Mouse (Mus musculus) hindbrain, embryonic 10.5 days (tissue): Measurements from ENCODE around the gene Slc5a5. TPM values are rescaled to one million over a fixed set of nuclear protein-coding genes. Genes with fewer than 3 reads are reported as not detected.

ENCODE experiments used
- microRNA counts: library from miRNA; unstranded; fragments of <30 nt; microRNA quantifications from one replicate; lab custom pipeline; 2017
- polyA plus RNA-seq: library from polyadenylated mRNA; unstranded; fragments of >200 nt; fragmentation: Nextera tagmentation; extraction: Ambion mirVana; gene quantifications from 2 replicates; pipeline ENCODE4 v1.2.1, GENCODE M21; 2016

Slc5a5 gene
- polyA plus RNA-seq, 1 experiment from 2014 or later: 0.59 TPM

MicroRNAs encoded within 50 kb of the gene (microRNA counts, 519-probe panel; counts per million panel counts)
- 1,255 counts per million, percentile 77 among the panel's probes with 10 or more counts for microRNA mmu-miR-1969 (lab: Ali Mortazavi, UCI)

Other genes with a start within 250 kb of the Slc5a5 start
- gene Pgpep1, start 232.4 kb downstream of the Slc5a5 start, polyA plus RNA-seq: 87.4 and 141 TPM in 2 replicates
- gene Lsm4, start 219.5 kb downstream of the Slc5a5 start, polyA plus RNA-seq: 344 and 354 TPM in 2 replicates
- 64.6 and 128 TPM in 2 replicates for gene Jund, start 193.8 kb downstream of the Slc5a5 start, polyA plus RNA-seq
- 0.07 TPM in 1 of 2 replicates, not detected in the other for gene Iqcn, start 189.3 kb downstream of the Slc5a5 start, polyA plus RNA-seq
- not detected in 2 replicates for gene Gm3336, start 174.2 kb downstream of the Slc5a5 start, polyA plus RNA-seq
- 0.63 and 0.69 TPM in 2 replicates for gene Pde4c, start 169.0 kb downstream of the Slc5a5 start, polyA plus RNA-seq
- gene Rab3a, start 138.1 kb downstream of the Slc5a5 start, polyA plus RNA-seq: 24.8 and 70.3 TPM in 2 replicates
- gene Mpv17l2, start 131.8 kb downstream of the Slc5a5 start, polyA plus RNA-seq: 35.0 and 40.6 TPM in 2 replicates
- gene Pik3r2, start 116.0 kb downstream of the Slc5a5 start, polyA plus RNA-seq: 73.4 and 82.1 TPM in 2 replicates
- gene Mast3, start 87.7 kb downstream of the Slc5a5 start, polyA plus RNA-seq: 11.4 and 18.2 TPM in 2 replicates
- gene Il12rb1, start 84.3 kb downstream of the Slc5a5 start, polyA plus RNA-seq: 0.05 TPM in 1 of 2 replicates, not detected in the other
- gene Arrdc2, start 53.0 kb downstream of the Slc5a5 start, polyA plus RNA-seq: 7.3 and 8.7 TPM in 2 replicates
- 6.2 and 19.3 TPM in 2 replicates for gene Kcnn1, start 29.5 kb downstream of the Slc5a5 start, polyA plus RNA-seq
- 172 and 182 TPM in 2 replicates for gene Ccdc124, start 18.8 kb downstream of the Slc5a5 start, polyA plus RNA-seq
- 3,443 and 3,791 TPM in 2 replicates for gene Rpl18a, start 4.7 kb upstream of the Slc5a5 start, polyA plus RNA-seq
- gene Map1s, start 13.2 kb upstream of the Slc5a5 start, polyA plus RNA-seq: 66.6 and 74.5 TPM in 2 replicates